Comparison of ENCODE assay signal across 9 mouse cellular contexts in genomic region chr7:43607743-43608287, GRCm38 (mm10). TPM values are rescaled to one million over a fixed set of nuclear protein-coding genes. Genes with fewer than 3 reads are reported as not detected.
DNase-seq lines count a peak whose midpoint lies in the region; ATAC-seq and TF ChIP-seq lines count a peak whose summit lies in the region.
"Had no signal": no experiment of that assay in that cellular context is flagged by ENCODE, and none has a peak within 500 bp of the region (broad histone marks: within the 10 kb centered on the region; RNA-seq: fewer than 3 reads in every experiment).

No protein-coding gene starts in this region.

- H3K27ac ChIP-seq in liver, postnatal 0 days (ENCODE audit: low read depth) = no peak overlapping the region
- no peak overlapping the region for H3K27ac ChIP-seq in liver, embryonic 11.5 days (ENCODE audit: low read depth, low read length)
- H3K27ac ChIP-seq in forebrain, embryonic 11.5 days (ENCODE audit: low read depth, low read length) = no peak overlapping the region
- H3K27ac ChIP-seq in limb, embryonic 12.5 days = no peak overlapping the region
- no peak overlapping the region for H3K27ac ChIP-seq in neural tube, embryonic 13.5 days (replicated peaks)

- H3K27me3 ChIP-seq in liver, postnatal 0 days (ENCODE audit: insufficient read depth, low read length) = no peaks in the 10 kb centered on the region
- H3K27me3 ChIP-seq in liver, embryonic 11.5 days (replicated peaks; ENCODE audit: control insufficient read depth, insufficient read depth, low read length) = no peaks in the 10 kb centered on the region
- no peaks in the 10 kb centered on the region for H3K27me3 ChIP-seq in forebrain, embryonic 11.5 days (ENCODE audit: control insufficient read depth, insufficient read depth, low read length)
- H3K27me3 ChIP-seq in limb, embryonic 12.5 days = no peaks in the 10 kb centered on the region
- H3K27me3 ChIP-seq in neural tube, embryonic 13.5 days = no peaks in the 10 kb centered on the region

- no peak for ATAC-seq in liver, postnatal 0 days
- ATAC-seq in liver, embryonic 11.5 days (replicated peaks; ENCODE audit: low FRiP score) = no peak
- ATAC-seq in forebrain, embryonic 11.5 days (replicated peaks; ENCODE audit: low FRiP score) = no peak
- ATAC-seq in limb, embryonic 12.5 days (ENCODE audit: insufficient number of reproducible peaks, insufficient read depth, low FRiP score, low TSS enrichment, low read depth) = no peak
- ATAC-seq in neural tube, embryonic 13.5 days (ENCODE audit: low read depth) = no peak

- peak overlapping the region; percentile 74; the same call in 1 of the 2 replicates for H3K4me2 ChIP-seq in liver, postnatal 0 days (ENCODE audit: low read depth, low read length)
- H3K4me2 ChIP-seq in liver, embryonic 11.5 days = no peak overlapping the region; the same call in 1 of the 2 replicates
- peak overlapping the region; percentile 79; the same call in 1 of the 2 replicates for H3K4me2 ChIP-seq in forebrain, embryonic 11.5 days (ENCODE audit: low read depth, low read length, severe bottlenecking)
- peak overlapping the region; percentile 74 for H3K4me2 ChIP-seq in limb, embryonic 12.5 days
- H3K4me2 ChIP-seq in neural tube, embryonic 13.5 days = peak overlapping the region; percentile 63

- no peak for DNase-seq in liver, postnatal 0 days
- no peak for DNase-seq in liver, embryonic 11.5 days (ENCODE audit: low spot score)
- DNase-seq in forebrain, embryonic 11.5 days (ENCODE audit: low spot score) = peak; percentile 36
- DNase-seq in adrenal gland, postnatal 25 days = no peak
- DNase-seq in adrenal gland, adult 8-10 months = no peak
- DNase-seq in gastrocnemius, postnatal 10 days = no peak

- no peaks in the 10 kb centered on the region for H3K36me3 ChIP-seq in liver, postnatal 0 days (replicated peaks; ENCODE audit: insufficient read depth, low read length)
- H3K36me3 ChIP-seq in liver, embryonic 11.5 days (ENCODE audit: control insufficient read depth, insufficient read depth, low read length) = no peaks in the 10 kb centered on the region
- H3K36me3 ChIP-seq in forebrain, embryonic 11.5 days (ENCODE audit: control insufficient read depth, insufficient read depth, low read length) = no peaks in the 10 kb centered on the region
- H3K36me3 ChIP-seq in limb, embryonic 12.5 days = no peaks in the 10 kb centered on the region
- H3K36me3 ChIP-seq in neural tube, embryonic 13.5 days = no peaks in the 10 kb centered on the region

- no peak for TF ChIP-seq EP300 in liver, postnatal 0 days (IDR thresholded peaks at IDR 0.05; ENCODE audit: low read depth)

- H3K9me3 ChIP-seq in liver, postnatal 0 days (ENCODE audit: low read length) = no peaks in the 10 kb centered on the region
- no peaks in the 10 kb centered on the region for H3K9me3 ChIP-seq in liver, embryonic 11.5 days (ENCODE audit: control insufficient read depth, low read length)
- no peaks in the 10 kb centered on the region for H3K9me3 ChIP-seq in forebrain, embryonic 11.5 days (ENCODE audit: control insufficient read depth, low read length)
- no peaks in the 10 kb centered on the region for H3K9me3 ChIP-seq in limb, embryonic 12.5 days
- H3K9me3 ChIP-seq in neural tube, embryonic 13.5 days = no peaks in the 10 kb centered on the region

- no peak overlapping the region for H3K4me3 ChIP-seq in liver, postnatal 0 days (ENCODE audit: low read depth, low read length)
- no peak overlapping the region for H3K4me3 ChIP-seq in liver, embryonic 11.5 days (ENCODE audit: low read depth, low read length)
- peak overlapping the region; percentile 41 for H3K4me3 ChIP-seq in forebrain, embryonic 11.5 days (ENCODE audit: low read depth, low read length)
- no peak overlapping the region for H3K4me3 ChIP-seq in limb, embryonic 12.5 days (replicated peaks)
- no peak overlapping the region for H3K4me3 ChIP-seq in neural tube, embryonic 13.5 days

- 33% methylated on average over 5 of the region's 5 CpGs for WGBS in liver, postnatal 0 days (ENCODE audit: insufficient replicate concordance)
- 41% methylated on average over 5 of the region's 5 CpGs for WGBS in liver, embryonic 11.5 days
- 53% methylated on average over 5 of the region's 5 CpGs for WGBS in forebrain, embryonic 11.5 days
- 32% methylated on average over 5 of the region's 5 CpGs for WGBS in limb, embryonic 12.5 days
- WGBS in neural tube, embryonic 13.5 days = 41% methylated on average over 5 of the region's 5 CpGs

- H3K9ac ChIP-seq in liver, postnatal 0 days (replicated peaks) = no peak overlapping the region
- no peak overlapping the region for H3K9ac ChIP-seq in liver, embryonic 11.5 days (ENCODE audit: low read depth, low read length)
- H3K9ac ChIP-seq in forebrain, embryonic 11.5 days (ENCODE audit: low read length) = peak overlapping the region; percentile 64; the same call in 1 of the 2 replicates
- no peak overlapping the region for H3K9ac ChIP-seq in limb, embryonic 12.5 days (replicated peaks)
- H3K9ac ChIP-seq in neural tube, embryonic 13.5 days = no peak overlapping the region

- no peak for TF ChIP-seq CTCF in liver, postnatal 0 days (IDR thresholded peaks at IDR 0.05; ENCODE audit: low read depth)

- peaks cover 11% of the 10 kb centered on the region for H3K4me1 ChIP-seq in liver, postnatal 0 days (ENCODE audit: insufficient read depth)
- peaks cover 3% of the 10 kb centered on the region; the same call in 1 of the 2 replicates for H3K4me1 ChIP-seq in liver, embryonic 11.5 days (replicated peaks; ENCODE audit: control insufficient read depth, insufficient read depth, low read length)
- H3K4me1 ChIP-seq in forebrain, embryonic 11.5 days (replicated peaks; ENCODE audit: control insufficient read depth, insufficient read depth, low read length) = 0 out of 2 replicates have a peak, but pooled peaks cover 3% of the 10 kb centered on the region
- H3K4me1 ChIP-seq in limb, embryonic 12.5 days (replicated peaks) = no peaks in the 10 kb centered on the region
- H3K4me1 ChIP-seq in neural tube, embryonic 13.5 days (replicated peaks) = peaks cover 5% of the 10 kb centered on the region; the same call in 1 of the 2 replicates

RNA-seq across cellular contexts. Expression of gene Zfp819, which starts 0.8 kb away (rescaled TPM):
- polyA plus RNA-seq in liver, postnatal 0 days (2015; fragmentation: Nextera tagmentation; extraction: Ambion mirVana) = not detected in 2 replicates
- 0.07 and 0.16 TPM in 2 replicates for polyA plus RNA-seq in liver, embryonic 11.5 days (2014; fragmentation: Nextera tagmentation; extraction: Ambion mirVana)
- 0.92 and 1.0 TPM in 2 replicates for polyA plus RNA-seq in forebrain, embryonic 11.5 days (2014; fragmentation: Nextera tagmentation; extraction: Ambion mirVana)
- 0.40 and 0.44 TPM in 2 replicates for polyA plus RNA-seq in limb, embryonic 12.5 days (2016; fragmentation: Nextera tagmentation; extraction: Ambion mirVana)
- polyA plus RNA-seq in neural tube, embryonic 13.5 days (2015; fragmentation: Nextera tagmentation; extraction: Ambion mirVana) = 0.29 and 0.32 TPM in 2 replicates
- not detected in 2 replicates for total RNA-seq in adrenal gland, postnatal 25 days (2021)
- not detected for total RNA-seq in adrenal gland, adult 8-10 months (2022)
- total RNA-seq in gastrocnemius, postnatal 10 days (2021) = not detected
- total RNA-seq: gastrocnemius, postnatal 14 days had no signal

RNA-seq across cellular contexts. Expression of gene Ceacam18, which starts 26.7 kb away (rescaled TPM):
- polyA plus RNA-seq in liver, postnatal 0 days (2015; fragmentation: Nextera tagmentation; extraction: Ambion mirVana) = 0.14 TPM in 1 of 2 replicates, not detected in the other
- not detected in 2 replicates for polyA plus RNA-seq in liver, embryonic 11.5 days (2014; fragmentation: Nextera tagmentation; extraction: Ambion mirVana)
- not detected in 2 replicates for polyA plus RNA-seq in forebrain, embryonic 11.5 days (2014; fragmentation: Nextera tagmentation; extraction: Ambion mirVana)
- not detected in 2 replicates for polyA plus RNA-seq in limb, embryonic 12.5 days (2016; fragmentation: Nextera tagmentation; extraction: Ambion mirVana)
- polyA plus RNA-seq in neural tube, embryonic 13.5 days (2015; fragmentation: Nextera tagmentation; extraction: Ambion mirVana) = not detected in 2 replicates
- not detected in 2 replicates for total RNA-seq in adrenal gland, postnatal 25 days (2021)
- total RNA-seq in adrenal gland, adult 8-10 months (2022) = under 1 TPM in 3 of 4 experiments, not detected in 1; 0.15 to 0.22 (median 0.19) TPM
- not detected for total RNA-seq in gastrocnemius, postnatal 10 days (2021)
- total RNA-seq: gastrocnemius, postnatal 14 days had no signal

RNA-seq across cellular contexts. Expression of gene Zfp719, which starts 28.4 kb away (rescaled TPM):
- polyA plus RNA-seq in liver, postnatal 0 days (2015; fragmentation: Nextera tagmentation; extraction: Ambion mirVana) = 1.3 TPM in 2 replicates
- 7.0 and 9.1 TPM in 2 replicates for polyA plus RNA-seq in liver, embryonic 11.5 days (2014; fragmentation: Nextera tagmentation; extraction: Ambion mirVana)
- 16.0 and 16.9 TPM in 2 replicates for polyA plus RNA-seq in forebrain, embryonic 11.5 days (2014; fragmentation: Nextera tagmentation; extraction: Ambion mirVana)
- polyA plus RNA-seq in limb, embryonic 12.5 days (2016; fragmentation: Nextera tagmentation; extraction: Ambion mirVana) = 15.6 and 15.7 TPM in 2 replicates
- polyA plus RNA-seq in neural tube, embryonic 13.5 days (2015; fragmentation: Nextera tagmentation; extraction: Ambion mirVana) = 13.9 and 14.7 TPM in 2 replicates
- 16.2 and 17.5 TPM in 2 replicates for total RNA-seq in adrenal gland, postnatal 25 days (2021)
- 10 to 100 TPM; 17.8 to 22.1 (median 19.4) TPM for total RNA-seq in adrenal gland, adult 8-10 months (2022)
- 1 to 10 TPM; 6.1 to 7.3 TPM for total RNA-seq in gastrocnemius, postnatal 10 days (2021)

RNA-seq across cellular contexts. Expression of gene Zfp658, which starts 45.8 kb away (rescaled TPM):
- polyA plus RNA-seq in liver, postnatal 0 days (2015; fragmentation: Nextera tagmentation; extraction: Ambion mirVana) = 0.14 and 0.26 TPM in 2 replicates
- polyA plus RNA-seq in liver, embryonic 11.5 days (2014; fragmentation: Nextera tagmentation; extraction: Ambion mirVana) = 0.97 and 1.1 TPM in 2 replicates
- 6.7 and 6.8 TPM in 2 replicates for polyA plus RNA-seq in forebrain, embryonic 11.5 days (2014; fragmentation: Nextera tagmentation; extraction: Ambion mirVana)
- 5.6 and 5.7 TPM in 2 replicates for polyA plus RNA-seq in limb, embryonic 12.5 days (2016; fragmentation: Nextera tagmentation; extraction: Ambion mirVana)
- polyA plus RNA-seq in neural tube, embryonic 13.5 days (2015; fragmentation: Nextera tagmentation; extraction: Ambion mirVana) = 8.2 and 9.5 TPM in 2 replicates
- 2.8 and 3.1 TPM in 2 replicates for total RNA-seq in adrenal gland, postnatal 25 days (2021)
- 1 to 10 TPM; 2.8 to 4.1 (median 3.5) TPM for total RNA-seq in adrenal gland, adult 8-10 months (2022)
- total RNA-seq in gastrocnemius, postnatal 10 days (2021) = 1 to 10 TPM; 1.2 to 1.4 TPM

RNA-seq across cellular contexts. Expression of gene Siglece, which starts 52.1 kb away (rescaled TPM):
- 5.1 and 5.8 TPM in 2 replicates for polyA plus RNA-seq in liver, postnatal 0 days (2015; fragmentation: Nextera tagmentation; extraction: Ambion mirVana)
- 0.79 and 0.90 TPM in 2 replicates for polyA plus RNA-seq in liver, embryonic 11.5 days (2014; fragmentation: Nextera tagmentation; extraction: Ambion mirVana)
- 0.32 and 0.67 TPM in 2 replicates for polyA plus RNA-seq in forebrain, embryonic 11.5 days (2014; fragmentation: Nextera tagmentation; extraction: Ambion mirVana)
- 0.22 and 0.70 TPM in 2 replicates for polyA plus RNA-seq in limb, embryonic 12.5 days (2016; fragmentation: Nextera tagmentation; extraction: Ambion mirVana)
- polyA plus RNA-seq in neural tube, embryonic 13.5 days (2015; fragmentation: Nextera tagmentation; extraction: Ambion mirVana) = 0.41 TPM in 1 of 2 replicates, not detected in the other
- 1.9 and 2.1 TPM in 2 replicates for total RNA-seq in adrenal gland, postnatal 25 days (2021)
- 1 to 10 TPM; 2.3 to 4.3 (median 3.5) TPM for total RNA-seq in adrenal gland, adult 8-10 months (2022)
- total RNA-seq in gastrocnemius, postnatal 10 days (2021) = under 1 TPM; 0.45 to 0.59 TPM
